Mouse (Mus musculus): ENCODE data around the gene Pan2. TPM values are rescaled to one million over a fixed set of nuclear protein-coding genes. Genes with fewer than 3 reads are reported as not detected.

Pan2 gene
- total and polyA plus RNA-seq, 3 experiments = 6.5 to 15.2 (median 6.9) TPM

DNA sequence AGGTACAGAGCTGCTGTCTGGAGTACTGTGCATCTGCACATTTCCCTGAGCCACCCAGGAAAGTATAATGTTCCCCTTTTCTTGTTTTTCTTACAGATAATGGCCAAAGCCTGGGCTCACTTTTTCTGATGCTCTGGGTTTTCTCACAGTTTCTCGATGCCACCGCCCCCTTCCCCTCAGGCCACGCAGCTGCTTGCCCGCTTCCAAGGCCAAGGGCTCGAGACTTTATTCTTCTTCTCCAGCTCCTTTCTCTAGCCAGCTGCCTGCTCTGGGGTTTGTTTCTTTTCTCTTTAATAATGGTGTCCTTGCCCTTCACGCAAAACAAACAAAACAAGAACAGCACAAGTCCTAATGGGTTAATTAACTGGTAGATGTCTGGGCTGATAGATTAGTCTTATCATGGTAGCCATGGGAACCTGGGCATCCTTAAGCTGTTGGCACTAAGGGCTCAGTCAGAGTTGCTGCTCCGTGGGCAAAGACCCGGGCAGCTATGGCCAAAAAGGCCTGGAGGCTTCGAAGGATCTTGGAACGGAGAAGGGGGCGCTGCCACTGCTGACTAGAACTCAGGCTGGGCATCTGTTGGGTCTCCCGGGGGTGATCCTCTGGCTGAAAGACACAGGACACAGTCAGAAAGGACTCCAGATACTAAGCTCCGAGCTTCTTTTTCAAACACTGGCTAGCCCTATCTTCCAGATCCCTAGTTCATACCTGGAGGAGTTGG lies 6.6 kb upstream of the Pan2 start:
- H3K79me2 ChIP-seq (replicated peaks; ENCODE audit: control insufficient read depth, insufficient read depth, low read length) = no peaks in the 10 kb centered on the region
- H3K36me3 ChIP-seq (ENCODE audit: control insufficient read depth, insufficient read depth, low read length) = no peaks in the 10 kb centered on the region
- no peak overlapping the region for H3K27ac ChIP-seq
- peaks cover 2% of the 10 kb centered on the region for H3K4me1 ChIP-seq (ENCODE audit: control insufficient read depth, insufficient read depth, low read length)
- no peak for TF ChIP-seq CTCF (IDR thresholded peaks at IDR 0.05)
- TF ChIP-seq EP300 (IDR thresholded peaks at IDR 0.05; ENCODE audit: insufficient read depth, low read depth, low read length) = no peak
- no peak for TF ChIP-seq POLR2A (IDR thresholded peaks at IDR 0.05; ENCODE audit: insufficient read depth, low read depth, low read length)
- WGBS = 73% methylated on average over 13 of the region's 13 CpGs
- intact Hi-C loops (cut with DNase I) = no loop called here
- H3K4me3 ChIP-seq = no peak overlapping the region
- no peak for DNase-seq
- H3K9ac ChIP-seq (ENCODE audit: low read depth, low read length) = no peak overlapping the region
- H3K27me3 ChIP-seq (ENCODE audit: control insufficient read depth, insufficient read depth, low read length) = no peaks in the 10 kb centered on the region

DNA sequence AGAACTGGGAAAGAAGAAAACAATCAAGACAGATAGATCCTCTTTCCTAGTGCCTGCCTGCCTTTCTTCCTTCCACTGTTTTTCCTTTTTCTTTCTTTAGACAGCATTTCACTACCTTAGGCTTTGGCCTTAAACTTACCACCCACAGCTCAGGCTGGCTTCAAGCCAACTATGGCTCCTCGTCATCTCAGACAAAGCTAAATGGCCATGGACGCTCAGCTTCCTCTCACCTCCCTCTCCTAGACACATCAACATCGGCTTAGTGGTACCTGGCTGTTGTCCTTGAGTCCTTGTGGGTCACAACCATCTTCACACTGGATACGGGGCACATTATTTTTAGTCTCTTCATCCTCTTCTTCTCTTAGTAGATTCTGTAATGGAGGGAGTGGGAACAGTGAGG lies 5.9 kb upstream of the Pan2 start:
- intact Hi-C loops (cut with DNase I) = no loop called here
- Histone ChIP-seq H3K4me1 (ENCODE audit: control insufficient read depth, insufficient read depth, low read length) (peaks cover 2% of the 10 kb centered on the region), H3K27ac (no peak overlapping the region), H3K9ac (ENCODE audit: low read depth, low read length) (no peak overlapping the region), H3K27me3 (ENCODE audit: control insufficient read depth, insufficient read depth, low read length) (no peaks in the 10 kb centered on the region), H3K79me2 (replicated peaks; ENCODE audit: control insufficient read depth, insufficient read depth, low read length) (no peaks in the 10 kb centered on the region), H3K4me3 (no peak overlapping the region), H3K36me3 (ENCODE audit: control insufficient read depth, insufficient read depth, low read length) (no peaks in the 10 kb centered on the region)
- TF ChIP-seq POLR2A (IDR thresholded peaks at IDR 0.05; ENCODE audit: insufficient read depth, low read depth, low read length) (no peak), CTCF (IDR thresholded peaks at IDR 0.05) (no peak), EP300 (IDR thresholded peaks at IDR 0.05; ENCODE audit: insufficient read depth, low read depth, low read length) (no peak)
- no peak for DNase-seq
- 44% methylated on average over 4 of the region's 4 CpGs for WGBS

DNA sequence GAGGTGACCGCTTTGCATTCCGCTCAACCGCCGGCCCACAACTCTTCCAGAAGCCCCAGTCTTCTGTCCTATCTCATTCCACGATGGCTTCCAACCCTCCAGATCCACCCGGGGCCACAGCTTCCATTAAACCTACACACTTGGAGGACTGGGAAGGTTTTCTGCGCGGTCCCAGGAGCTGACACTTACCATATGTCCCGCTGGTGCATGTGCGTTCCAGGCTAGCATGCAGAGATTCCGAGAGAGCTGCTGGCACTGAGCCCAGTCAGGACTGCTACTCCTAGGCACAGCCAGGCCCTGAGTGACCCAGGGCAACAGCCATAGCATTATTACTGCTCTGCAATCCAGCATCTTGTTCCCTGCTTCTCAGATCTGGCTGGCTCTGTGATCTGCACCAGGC lies 5.5 kb upstream of the Pan2 start:
- intact Hi-C loops (cut with DNase I) = no loop called here
- 39% methylated on average over 11 of the region's 11 CpGs for WGBS

DNA sequence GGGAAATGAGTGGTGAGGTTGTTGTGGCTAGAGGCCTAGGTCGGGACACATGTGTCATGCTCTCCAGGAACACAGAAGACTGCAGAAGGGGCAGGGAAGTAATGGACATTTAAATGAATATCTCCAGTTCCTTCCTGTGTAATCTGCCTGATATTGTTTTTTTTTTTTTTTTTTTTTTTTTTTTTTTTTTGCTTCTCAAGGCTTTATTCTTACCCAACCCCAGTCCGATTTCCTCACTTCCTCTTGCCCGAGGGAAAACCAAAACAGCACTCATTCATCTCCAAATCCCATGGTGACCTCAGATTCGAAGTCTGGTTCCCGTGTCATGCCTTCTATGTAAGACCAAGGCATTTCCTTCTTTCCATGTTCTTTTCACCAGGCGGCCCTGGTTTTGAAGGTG lies 4.9 kb upstream of the Pan2 start:
- 0 out of 2 replicates have a peak, but pooled peaks cover 2% of the 10 kb centered on the region for H3K36me3 ChIP-seq (ENCODE audit: control insufficient read depth, insufficient read depth, low read length)
- TF ChIP-seq CTCF (IDR thresholded peaks at IDR 0.05) = no peak
- TF ChIP-seq EP300 (IDR thresholded peaks at IDR 0.05; ENCODE audit: insufficient read depth, low read depth, low read length) = no peak
- no peak for TF ChIP-seq POLR2A (IDR thresholded peaks at IDR 0.05; ENCODE audit: insufficient read depth, low read depth, low read length)
- H3K9ac ChIP-seq (ENCODE audit: low read depth, low read length) = no peak overlapping the region
- no peaks in the 10 kb centered on the region for H3K79me2 ChIP-seq (replicated peaks; ENCODE audit: control insufficient read depth, insufficient read depth, low read length)
- H3K27ac ChIP-seq = no peak overlapping the region
- intact Hi-C loops (cut with DNase I) = no loop called here
- no peaks in the 10 kb centered on the region for H3K27me3 ChIP-seq (ENCODE audit: control insufficient read depth, insufficient read depth, low read length)
- 36% methylated on average over 6 of the region's 6 CpGs for WGBS
- peaks cover 2% of the 10 kb centered on the region for H3K4me1 ChIP-seq (ENCODE audit: control insufficient read depth, insufficient read depth, low read length)
- DNase-seq = no peak
- no peak overlapping the region for H3K4me3 ChIP-seq

More for the DNA sequence above, 5.5 kb upstream of the Pan2 start:
- H3K36me3 ChIP-seq (ENCODE audit: control insufficient read depth, insufficient read depth, low read length) = 0 out of 2 replicates have a peak, but pooled peaks cover 2% of the 10 kb centered on the region
- TF ChIP-seq POLR2A (IDR thresholded peaks at IDR 0.05; ENCODE audit: insufficient read depth, low read depth, low read length) = no peak
- no peak for TF ChIP-seq CTCF (IDR thresholded peaks at IDR 0.05)
- TF ChIP-seq EP300 (IDR thresholded peaks at IDR 0.05; ENCODE audit: insufficient read depth, low read depth, low read length) = no peak
- no peak overlapping the region for H3K9ac ChIP-seq (ENCODE audit: low read depth, low read length)
- H3K27me3 ChIP-seq (ENCODE audit: control insufficient read depth, insufficient read depth, low read length) = no peaks in the 10 kb centered on the region
- peaks cover 2% of the 10 kb centered on the region for H3K4me1 ChIP-seq (ENCODE audit: control insufficient read depth, insufficient read depth, low read length)
- no peak overlapping the region for H3K4me3 ChIP-seq
- peak; percentile 41 to 47 for DNase-seq
- no peak overlapping the region for H3K27ac ChIP-seq
- no peaks in the 10 kb centered on the region for H3K79me2 ChIP-seq (replicated peaks; ENCODE audit: control insufficient read depth, insufficient read depth, low read length)

DNA sequence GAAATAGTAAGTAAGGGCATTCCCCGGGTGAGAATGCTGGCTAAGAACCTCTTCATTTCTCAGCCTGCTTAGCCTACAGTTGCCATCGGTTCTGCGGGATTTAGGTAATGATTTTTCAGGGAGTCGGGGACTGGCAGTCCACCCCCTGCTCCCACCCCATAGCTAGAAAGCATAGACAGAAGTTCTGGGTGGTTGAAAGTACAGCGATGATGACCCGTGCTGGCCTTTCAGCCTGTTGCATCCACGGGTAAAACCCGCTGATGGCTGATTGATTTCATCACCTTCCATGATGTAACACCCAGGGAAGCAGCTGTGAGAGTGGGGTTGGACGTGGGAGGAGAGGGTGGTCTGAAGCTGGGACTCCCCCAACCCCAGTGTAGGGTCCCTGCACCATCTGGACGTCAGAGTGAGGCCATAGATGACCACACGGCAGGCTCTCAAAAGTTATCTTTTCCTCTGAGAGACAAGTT lies 4.4 kb upstream of the Pan2 start, which contains the start of gene Il23a:
Il23a (minus strand) TSS at position 51 of the 470 bp plus-strand sequence.
- 73% methylated on average over 11 of the region's 11 CpGs for WGBS
- Histone ChIP-seq H3K4me1 (ENCODE audit: control insufficient read depth, insufficient read depth, low read length) (peaks cover 3% of the 10 kb centered on the region), H3K36me3 (ENCODE audit: control insufficient read depth, insufficient read depth, low read length) (0 out of 2 replicates have a peak, but pooled peaks cover 2% of the 10 kb centered on the region), H3K27ac (no peak within 1 kb of the TSS), H3K4me3 (no peak within 1 kb of the TSS), H3K9ac (ENCODE audit: low read depth, low read length) (no peak within 1 kb of the TSS), H3K79me2 (replicated peaks; ENCODE audit: control insufficient read depth, insufficient read depth, low read length) (no peaks in the 10 kb centered on the region), H3K27me3 (ENCODE audit: control insufficient read depth, insufficient read depth, low read length) (no peaks in the 10 kb centered on the region)
- DNase-seq = no peak
- no peak for TF ChIP-seq POLR2A (IDR thresholded peaks at IDR 0.05; ENCODE audit: insufficient read depth, low read depth, low read length)
- no peak for TF ChIP-seq EP300 (IDR thresholded peaks at IDR 0.05; ENCODE audit: insufficient read depth, low read depth, low read length)
- TF ChIP-seq CTCF (IDR thresholded peaks at IDR 0.05) = no peak
- intact Hi-C loops (cut with DNase I) = no loop called here

GRCm38 (mm10) chr10:128302357-128302756 lies 778 bp upstream of the Pan2 start:
- intact Hi-C loops (cut with DNase I) = loop anchor here (5.0 kb wide), 1 partner anchor 325 kb away; the partner anchor contains the start of gene Rps26
- Histone ChIP-seq H3K9ac (ENCODE audit: low read depth, low read length) (peak overlapping the region; percentile 75), H3K27ac (peak overlapping the region; percentile 100), H3K27me3 (ENCODE audit: control insufficient read depth, insufficient read depth, low read length) (no peaks in the 10 kb centered on the region), H3K36me3 (ENCODE audit: control insufficient read depth, insufficient read depth, low read length) (0 out of 2 replicates have a peak, but pooled peaks cover 2% of the 10 kb centered on the region), H3K4me1 (ENCODE audit: control insufficient read depth, insufficient read depth, low read length) (peaks cover 8% of the 10 kb centered on the region), H3K79me2 (replicated peaks; ENCODE audit: control insufficient read depth, insufficient read depth, low read length) (no peaks in the 10 kb centered on the region), H3K4me3 (peak overlapping the region; percentile 88)
- no peak for DNase-seq
- WGBS = 21% methylated on average over 3 of the region's 3 CpGs
- TF ChIP-seq EP300 (IDR thresholded peaks at IDR 0.05; ENCODE audit: insufficient read depth, low read depth, low read length) = no peak
